Mouse (Mus musculus): Measurements from ENCODE around the gene Cela3b. TPM values are rescaled to one million over a fixed set of nuclear protein-coding genes. Genes with fewer than 3 reads are reported as not detected.

The Cela3b gene
- polyA plus RNA-seq, 1 experiment from 2014 or later = not detected

DNA sequence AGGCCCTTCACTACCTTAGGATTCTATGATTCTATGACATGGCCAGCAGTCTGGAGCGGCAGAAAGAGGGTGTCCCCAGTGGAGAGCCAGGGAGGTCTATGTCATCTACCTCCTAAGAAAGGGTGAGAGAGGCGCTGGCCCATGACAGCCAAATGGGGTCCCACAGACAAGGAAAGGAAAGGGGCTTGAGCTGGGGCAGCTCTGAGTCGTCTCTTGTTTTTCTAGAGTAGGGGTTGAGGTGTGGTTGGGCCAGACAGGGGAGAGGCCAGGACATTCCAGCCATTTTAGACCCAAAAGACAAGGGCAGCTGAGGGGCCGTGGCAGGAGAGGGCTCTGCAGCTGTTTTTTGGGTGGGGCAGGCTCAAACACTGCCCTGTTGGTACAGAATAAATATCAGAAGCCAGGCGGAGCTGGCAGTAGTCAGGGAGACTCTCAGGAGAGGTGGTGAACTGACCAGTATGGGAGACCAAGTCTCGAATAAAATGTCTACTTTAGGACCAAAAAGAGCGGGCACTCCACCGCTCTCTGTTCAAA, 23.0 kb upstream of the Cela3b start, which contains the start of gene 1700013G24Rik:
Gene 1700013G24Rik (plus strand): TSS at position 51 of the 534 bp plus-strand sequence.
- no peak within 1 kb of the TSS for H3K9ac ChIP-seq
- no peak within 1 kb of the TSS for H3K27ac ChIP-seq
- H3K4me3 ChIP-seq (replicated peaks; ENCODE audit: low read length) = no peak within 1 kb of the TSS
- WGBS = 81% methylated on average over 8 of the region's 8 CpGs
- no peak for DNase-seq (ENCODE audit: low spot score)
- H3K36me3 ChIP-seq (replicated peaks; ENCODE audit: control insufficient read depth, insufficient read depth) = no peaks in the 10 kb centered on the region
- H3K9me3 ChIP-seq (ENCODE audit: control insufficient read depth, low read length) = no peaks in the 10 kb centered on the region
- no peak within 1 kb of the TSS for H3K4me2 ChIP-seq (replicated peaks)
- H3K27me3 ChIP-seq (ENCODE audit: control insufficient read depth, insufficient read depth, low read length) = no peaks in the 10 kb centered on the region
- no peak for ATAC-seq (ENCODE audit: low FRiP score)
- H3K4me1 ChIP-seq (replicated peaks; ENCODE audit: control insufficient read depth, insufficient read depth, low read length) = peaks cover 6% of the 10 kb centered on the region; the same call in 1 of the 2 replicates

- peaks cover 8% of the 10 kb centered on the region; the same call in 1 of the 2 replicates for H3K4me1 ChIP-seq (replicated peaks; ENCODE audit: control insufficient read depth, insufficient read depth, low read length)
- 94% methylated on average over 6 of the region's 6 CpGs for WGBS
- DNase-seq (ENCODE audit: low spot score) = no peak
- H3K9ac ChIP-seq = no peak overlapping the region
- H3K27me3 ChIP-seq (ENCODE audit: control insufficient read depth, insufficient read depth, low read length) = no peaks in the 10 kb centered on the region
- no peak overlapping the region for H3K4me2 ChIP-seq (replicated peaks)
- no peaks in the 10 kb centered on the region for H3K36me3 ChIP-seq (replicated peaks; ENCODE audit: control insufficient read depth, insufficient read depth)
- no peak overlapping the region for H3K27ac ChIP-seq
- H3K9me3 ChIP-seq (ENCODE audit: control insufficient read depth, low read length) = no peaks in the 10 kb centered on the region
- no peak for ATAC-seq (ENCODE audit: low FRiP score)
- no peak overlapping the region for H3K4me3 ChIP-seq (replicated peaks; ENCODE audit: low read length)
Observed at GRCm38 (mm10) chr4:137452190-137452589, 21.9 kb upstream of the Cela3b start.

DNA sequence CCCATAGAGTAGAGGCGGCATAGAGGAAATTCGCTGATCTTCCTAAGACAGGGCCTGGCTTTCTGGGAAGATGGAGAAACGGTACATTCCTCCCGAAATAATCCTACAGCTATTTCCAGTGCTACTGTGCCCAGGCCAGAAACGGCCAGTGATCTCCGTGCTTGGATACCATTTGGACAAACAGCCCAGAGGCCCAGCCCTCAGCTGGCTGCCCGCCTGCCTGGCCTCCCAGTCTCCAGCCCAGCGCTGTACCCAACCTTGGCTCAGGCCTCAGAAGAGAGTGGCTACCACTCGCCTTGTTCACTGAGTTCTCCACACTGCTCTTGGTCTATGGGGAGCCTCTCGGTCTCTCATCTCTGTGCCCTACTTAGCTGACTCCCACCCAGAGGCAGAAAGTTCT, 19.4 kb upstream of the Cela3b start:
- no peak overlapping the region for H3K9ac ChIP-seq
- H3K4me1 ChIP-seq (replicated peaks; ENCODE audit: control insufficient read depth, insufficient read depth, low read length) = peaks cover 8% of the 10 kb centered on the region; the same call in 1 of the 2 replicates
- H3K4me3 ChIP-seq (replicated peaks; ENCODE audit: low read length) = no peak overlapping the region
- H3K9me3 ChIP-seq (ENCODE audit: control insufficient read depth, low read length) = no peaks in the 10 kb centered on the region
- no peak overlapping the region for H3K4me2 ChIP-seq (replicated peaks)
- no peak for DNase-seq (ENCODE audit: low spot score)
- H3K36me3 ChIP-seq (replicated peaks; ENCODE audit: control insufficient read depth, insufficient read depth) = no peaks in the 10 kb centered on the region
- 77% methylated on average over 10 of the region's 10 CpGs for WGBS
- H3K27ac ChIP-seq = no peak overlapping the region
- ATAC-seq (ENCODE audit: low FRiP score) = no peak
- H3K27me3 ChIP-seq (ENCODE audit: control insufficient read depth, insufficient read depth, low read length) = no peaks in the 10 kb centered on the region

GRCm38 (mm10) chr4:137449132-137449531, 18.8 kb upstream of the Cela3b start:
- WGBS = 89% methylated on average over 2 of the region's 2 CpGs

GRCm38 (mm10) chr4:137448641-137449040, 18.3 kb upstream of the Cela3b start:
- no peak overlapping the region for H3K9ac ChIP-seq
- H3K27me3 ChIP-seq (ENCODE audit: control insufficient read depth, insufficient read depth, low read length) = no peaks in the 10 kb centered on the region
- 53% methylated on average over 2 of the region's 2 CpGs for WGBS
- no peak overlapping the region for H3K27ac ChIP-seq
- no peaks in the 10 kb centered on the region for H3K36me3 ChIP-seq (replicated peaks; ENCODE audit: control insufficient read depth, insufficient read depth)
- ATAC-seq (ENCODE audit: low FRiP score) (no peak), DNase-seq (ENCODE audit: low spot score) (no peak)
- no peak overlapping the region for H3K4me3 ChIP-seq (replicated peaks; ENCODE audit: low read length)
- H3K4me1 ChIP-seq (replicated peaks; ENCODE audit: control insufficient read depth, insufficient read depth, low read length) = peaks cover 8% of the 10 kb centered on the region; the same call in 1 of the 2 replicates
- no peak overlapping the region for H3K4me2 ChIP-seq (replicated peaks)
- no peaks in the 10 kb centered on the region for H3K9me3 ChIP-seq (ENCODE audit: control insufficient read depth, low read length)

More at GRCm38 (mm10) chr4:137449132-137449531, 18.8 kb upstream of the Cela3b start:
- Histone ChIP-seq H3K36me3 (replicated peaks; ENCODE audit: control insufficient read depth, insufficient read depth) (no peaks in the 10 kb centered on the region), H3K27ac (no peak overlapping the region), H3K4me3 (replicated peaks; ENCODE audit: low read length) (no peak overlapping the region), H3K4me1 (replicated peaks; ENCODE audit: control insufficient read depth, insufficient read depth, low read length) (peaks cover 8% of the 10 kb centered on the region; the same call in 1 of the 2 replicates), H3K27me3 (ENCODE audit: control insufficient read depth, insufficient read depth, low read length) (no peaks in the 10 kb centered on the region), H3K9me3 (ENCODE audit: control insufficient read depth, low read length) (no peaks in the 10 kb centered on the region), H3K4me2 (replicated peaks) (no peak overlapping the region), H3K9ac (no peak overlapping the region)
- no peak for DNase-seq (ENCODE audit: low spot score)
- ATAC-seq (ENCODE audit: low FRiP score) = no peak

DNA sequence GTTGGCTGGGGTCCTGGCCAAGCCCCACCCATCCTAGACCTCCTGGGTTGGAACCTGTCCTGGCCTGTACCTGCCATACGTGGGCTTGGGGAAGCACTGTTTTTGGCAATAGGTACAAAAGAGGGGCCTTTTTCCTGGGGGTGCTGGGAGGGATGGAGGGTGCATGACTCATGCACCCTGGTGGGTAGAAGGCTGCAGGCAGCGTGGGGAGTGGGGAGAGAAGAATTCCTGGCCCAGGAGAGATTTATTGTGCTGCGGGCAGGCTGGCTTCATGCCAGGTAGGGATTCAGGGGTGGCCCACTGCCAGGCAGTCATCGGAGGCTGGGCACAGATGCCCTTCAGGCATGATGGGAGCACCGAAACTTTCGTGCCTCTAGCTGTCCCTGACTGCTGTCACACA, 17.9 kb upstream of the Cela3b start:
- Histone ChIP-seq H3K4me3 (replicated peaks; ENCODE audit: low read length) (no peak overlapping the region), H3K36me3 (replicated peaks; ENCODE audit: control insufficient read depth, insufficient read depth) (no peaks in the 10 kb centered on the region), H3K27ac (no peak overlapping the region), H3K9ac (no peak overlapping the region), H3K4me2 (replicated peaks) (no peak overlapping the region), H3K4me1 (replicated peaks; ENCODE audit: control insufficient read depth, insufficient read depth, low read length) (peaks cover 8% of the 10 kb centered on the region; the same call in 1 of the 2 replicates), H3K27me3 (ENCODE audit: control insufficient read depth, insufficient read depth, low read length) (no peaks in the 10 kb centered on the region), H3K9me3 (ENCODE audit: control insufficient read depth, low read length) (no peaks in the 10 kb centered on the region)
- WGBS = 34% methylated on average over 6 of the region's 6 CpGs
- ATAC-seq (ENCODE audit: low FRiP score) (no peak), DNase-seq (ENCODE audit: low spot score) (no peak)

DNA sequence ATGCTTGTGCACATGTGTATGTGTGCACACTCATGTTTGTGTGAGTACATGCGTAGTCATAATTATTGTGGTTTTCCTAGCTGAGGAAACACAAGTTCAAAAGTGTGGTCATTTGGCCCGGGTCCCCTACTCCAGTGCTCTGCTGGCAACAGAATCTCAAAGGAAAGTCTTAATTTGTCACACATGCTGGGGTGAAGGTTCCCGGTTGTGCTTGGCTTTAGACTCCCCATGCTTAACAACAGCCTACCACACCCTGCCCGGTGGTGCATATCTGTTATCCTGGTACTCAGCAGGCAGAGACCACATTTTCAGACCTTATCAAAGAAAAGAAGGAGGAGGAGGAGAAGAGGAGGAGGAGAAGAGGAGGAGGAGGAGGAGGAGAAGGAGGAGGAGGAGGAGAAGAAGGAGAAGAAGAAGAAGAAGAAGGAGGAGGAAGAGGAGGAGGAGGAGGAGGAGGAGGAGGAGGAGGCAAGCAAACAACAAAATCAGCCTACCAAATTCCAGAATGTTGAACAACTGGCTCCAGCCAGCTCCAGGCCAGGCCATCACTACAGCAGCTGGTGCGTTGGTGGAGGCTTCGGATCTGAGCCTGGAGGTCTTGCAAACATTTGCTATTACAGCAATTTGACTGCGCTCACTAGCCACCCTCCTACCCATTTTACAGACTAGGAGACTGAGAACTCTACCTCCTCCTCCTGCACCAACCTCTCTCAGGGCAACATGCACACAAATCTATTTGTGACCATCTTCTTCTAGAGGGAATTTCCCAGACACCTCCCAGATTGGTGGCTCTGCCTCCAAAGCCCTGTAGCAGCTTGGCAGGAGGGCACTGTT, 17.2 kb upstream of the Cela3b start:
- no peak overlapping the region for H3K27ac ChIP-seq
- H3K9ac ChIP-seq = no peak overlapping the region
- H3K4me1 ChIP-seq (replicated peaks; ENCODE audit: control insufficient read depth, insufficient read depth, low read length) = peaks cover 8% of the 10 kb centered on the region; the same call in 1 of the 2 replicates
- ATAC-seq (ENCODE audit: low FRiP score) = no peak
- no peaks in the 10 kb centered on the region for H3K27me3 ChIP-seq (ENCODE audit: control insufficient read depth, insufficient read depth, low read length)
- H3K4me2 ChIP-seq (replicated peaks) = no peak overlapping the region
- WGBS = 71% methylated on average over 7 of the region's 7 CpGs
- no peak for DNase-seq (ENCODE audit: low spot score)
- H3K9me3 ChIP-seq (ENCODE audit: control insufficient read depth, low read length) = no peaks in the 10 kb centered on the region
- no peaks in the 10 kb centered on the region for H3K36me3 ChIP-seq (replicated peaks; ENCODE audit: control insufficient read depth, insufficient read depth)
- no peak overlapping the region for H3K4me3 ChIP-seq (replicated peaks; ENCODE audit: low read length)

GRCm38 (mm10) chr4:137445881-137446280, 15.5 kb upstream of the Cela3b start:
- H3K4me2 ChIP-seq (replicated peaks) = no peak overlapping the region
- no peaks in the 10 kb centered on the region for H3K27me3 ChIP-seq (ENCODE audit: control insufficient read depth, insufficient read depth, low read length)
- H3K4me3 ChIP-seq (replicated peaks; ENCODE audit: low read length) = no peak overlapping the region
- no peaks in the 10 kb centered on the region for H3K36me3 ChIP-seq (replicated peaks; ENCODE audit: control insufficient read depth, insufficient read depth)
- 95% methylated on average over 4 of the region's 4 CpGs for WGBS
- H3K4me1 ChIP-seq (replicated peaks; ENCODE audit: control insufficient read depth, insufficient read depth, low read length) = peaks cover 8% of the 10 kb centered on the region; the same call in 1 of the 2 replicates
- ATAC-seq (ENCODE audit: low FRiP score) (no peak), DNase-seq (ENCODE audit: low spot score) (no peak)
- no peak overlapping the region for H3K9ac ChIP-seq
- no peaks in the 10 kb centered on the region for H3K9me3 ChIP-seq (ENCODE audit: control insufficient read depth, low read length)
- H3K27ac ChIP-seq = no peak overlapping the region

GRCm38 (mm10) chr4:137443625-137444024, 13.3 kb upstream of the Cela3b start:
- Histone ChIP-seq H3K27ac (no peak overlapping the region), H3K27me3 (ENCODE audit: control insufficient read depth, insufficient read depth, low read length) (no peaks in the 10 kb centered on the region), H3K9me3 (ENCODE audit: control insufficient read depth, low read length) (no peaks in the 10 kb centered on the region), H3K4me2 (replicated peaks) (0 out of 2 replicates have a peak overlapping the region, but pooled peaks have one; percentile 6), H3K4me3 (replicated peaks; ENCODE audit: low read length) (no peak overlapping the region), H3K9ac (no peak overlapping the region), H3K4me1 (replicated peaks; ENCODE audit: control insufficient read depth, insufficient read depth, low read length) (peaks cover 5% of the 10 kb centered on the region; the same call in 1 of the 2 replicates), H3K36me3 (replicated peaks; ENCODE audit: control insufficient read depth, insufficient read depth) (no peaks in the 10 kb centered on the region)
- no peak for ATAC-seq (ENCODE audit: low FRiP score)
- 33% methylated on average over 5 of the region's 5 CpGs for WGBS
- peak; percentile 89 for DNase-seq (ENCODE audit: low spot score)

Measured in hindbrain, embryonic 14.5 days (tissue).